Mouse (Mus musculus): ENCODE measurements at regions not wholly inside any gene's neighbourhood (a gene's known extent, or its start where the extent isn't known, plus 50 kb on each side); places are given as distances from the start of the nearest gene placed in this dataset.

GRCm38 (mm10) chr1:45985892-45986291 lies 59.6 kb upstream of the Slc40a1 start:
- in situ Hi-C loops (cut with MboI, MseI) = loop anchor here (10.0 kb wide), 1 partner anchor 701 kb away; no protein-coding TSS in a partner anchor

GRCm38 (mm10) chr1:45986676-45987075 lies 60.4 kb upstream of the Slc40a1 start:
- in situ Hi-C loops (cut with MboI, MseI) = loop anchor here (10.0 kb wide), 1 partner anchor 702 kb away; no protein-coding TSS in a partner anchor

GRCm38 (mm10) chr1:46002255-46002654 lies 63.9 kb upstream of the Dnah7b start:
- in situ Hi-C loops (cut with MboI, MseI) = no loop called here

GRCm38 (mm10) chr1:46003472-46003871 lies 62.6 kb upstream of the Dnah7b start:
- in situ Hi-C loops (cut with MboI, MseI) = no loop called here

- in situ Hi-C loops (cut with MboI, MseI) = no loop called here
Observed at GRCm38 (mm10) chr1:46006790-46007189, 59.3 kb upstream of the Dnah7b start.
